Mouse (Mus musculus) frontal cortex, adult 2 months (tissue): ENCODE data around the gene Efcab2. TPM values are rescaled to one million over a fixed set of nuclear protein-coding genes. Genes with fewer than 3 reads are reported as not detected.
A peak's percentile ranks its signal among the peaks of the same experiment; 100 is the strongest.

Source experiments
- DNase-seq, 2 experiments: peaks; one replicate each; pipeline ENCODE4 v3.0.0; 2022; ENCODE audit warnings: low spot score in 1 of 2; ENCODE audit errors: extremely low spot score in 1 of 2
- polyA plus RNA-seq: library from polyadenylated mRNA; depleted of rRNA; stranded (reverse); fragments of >200 nt; gene quantifications from 2 replicates; pipeline ENCODE4 v1.2.3, GENCODE M21; 2012; rRNA removed

Gene Efcab2
- polyA plus RNA-seq, 1 experiment, result 9.0 TPM

DNA sequence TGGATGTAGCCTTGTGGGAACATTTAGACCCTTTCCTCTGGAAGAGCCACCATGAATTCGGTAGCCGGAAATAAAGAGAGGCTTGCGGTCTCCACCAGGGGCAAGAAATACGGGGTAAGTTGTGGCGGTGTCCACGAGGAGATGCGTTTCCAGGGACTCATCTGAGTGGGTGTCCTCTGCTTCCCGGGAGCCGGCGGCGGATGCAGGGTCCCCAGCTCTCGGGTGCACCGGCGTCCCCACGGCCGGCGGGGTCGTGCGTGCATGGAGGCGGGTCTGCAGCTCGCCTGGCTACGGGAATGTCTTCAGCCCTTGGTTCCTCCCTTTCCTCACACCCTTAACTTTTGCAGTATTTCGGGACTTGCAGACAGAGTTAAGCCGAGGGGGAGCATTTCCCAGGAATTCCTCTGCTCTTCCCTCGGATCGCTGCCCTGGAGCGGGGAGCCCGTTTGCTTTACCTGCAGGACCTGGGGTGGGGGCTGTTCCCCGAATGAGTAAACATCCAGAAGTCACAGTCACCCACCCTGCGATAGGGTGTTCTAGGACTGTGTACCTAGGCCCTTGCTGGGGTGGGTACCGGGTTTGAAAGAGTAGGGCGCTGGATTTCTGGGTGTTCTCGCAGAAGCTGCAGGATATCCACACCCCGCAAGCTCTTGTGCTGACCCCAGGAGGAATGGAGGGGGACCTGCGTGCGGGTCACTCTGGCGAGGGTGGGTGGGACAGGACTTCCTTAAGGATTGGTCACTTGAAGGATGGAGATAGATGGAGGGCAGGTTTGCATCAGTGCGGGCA, 123.8 kb downstream of the Efcab2 start:
- DNase-seq, result peak; percentile 3 to 25

DNA sequence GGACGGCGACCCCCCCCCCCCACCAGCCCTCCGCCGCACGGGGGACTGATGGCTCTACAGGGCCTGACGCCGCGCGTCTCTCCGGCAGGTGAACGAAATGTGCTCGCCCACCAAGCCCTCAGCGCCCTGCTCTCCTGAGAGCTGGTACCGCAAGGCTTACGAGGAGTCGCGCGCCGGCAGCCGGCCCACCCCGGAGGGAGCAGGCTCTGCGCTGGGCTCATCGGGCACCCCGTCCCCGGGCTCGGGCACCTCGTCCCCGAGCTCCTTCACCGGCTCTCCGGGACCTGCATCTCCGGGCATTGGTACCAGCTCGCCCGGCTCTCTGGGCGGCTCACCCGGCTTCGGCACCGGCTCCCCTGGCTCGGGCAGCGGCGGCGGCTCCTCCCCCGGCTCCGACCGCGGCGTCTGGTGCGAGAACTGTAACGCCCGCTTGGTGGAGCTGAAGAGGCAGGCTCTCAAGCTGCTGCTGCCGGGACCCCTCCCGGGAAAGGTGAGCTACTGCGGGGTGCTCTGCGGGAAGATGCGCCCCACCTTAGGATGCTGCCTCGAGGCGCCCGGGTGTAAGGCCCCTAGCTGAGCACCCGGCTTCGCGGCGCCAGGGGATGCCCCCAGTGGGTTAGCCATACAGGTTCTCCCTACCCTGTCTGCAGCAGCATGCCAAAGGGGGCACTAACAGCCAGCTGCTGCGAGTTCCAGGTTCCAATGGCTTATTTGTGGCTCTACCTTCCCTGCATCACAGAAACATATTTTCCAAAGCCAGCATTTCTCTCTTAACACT, 124.6 kb downstream of the Efcab2 start:
- DNase-seq, result peak; percentile 42 to 87

Other genes starting within 250 kb of the Efcab2 start
- gene Desi2, start 218.7 kb upstream of the Efcab2 start, polyA plus RNA-seq, result 13.4 and 15.0 TPM in 2 replicates
- gene Cox20, start 87.0 kb upstream of the Efcab2 start, polyA plus RNA-seq, result 86.9 and 93.7 TPM in 2 replicates
- gene Hnrnpu, start 68.3 kb upstream of the Efcab2 start, polyA plus RNA-seq, result 371 and 407 TPM in 2 replicates
- 3.2 and 3.5 TPM in 2 replicates for gene Kif26b, start 123.0 kb downstream of the Efcab2 start, polyA plus RNA-seq